Mouse (Mus musculus) kidney, adult 8-10 months (tissue): ENCODE measurements around the gene Shisal1.
A peak's percentile ranks its signal among the peaks of the same experiment; 100 is the strongest.

Source experiments
- DNase-seq, 2 experiments: peaks; one replicate each; pipeline ENCODE4 v3.0.0; 2022

The Shisal1 gene

GRCm38 (mm10) chr15:84366574-84366989 lies 80.3 kb downstream of the Shisal1 start:
- DNase-seq, result no peak

GRCm38 (mm10) chr15:84365675-84366381 lies 81.1 kb downstream of the Shisal1 start:
- no peak for DNase-seq

DNA sequence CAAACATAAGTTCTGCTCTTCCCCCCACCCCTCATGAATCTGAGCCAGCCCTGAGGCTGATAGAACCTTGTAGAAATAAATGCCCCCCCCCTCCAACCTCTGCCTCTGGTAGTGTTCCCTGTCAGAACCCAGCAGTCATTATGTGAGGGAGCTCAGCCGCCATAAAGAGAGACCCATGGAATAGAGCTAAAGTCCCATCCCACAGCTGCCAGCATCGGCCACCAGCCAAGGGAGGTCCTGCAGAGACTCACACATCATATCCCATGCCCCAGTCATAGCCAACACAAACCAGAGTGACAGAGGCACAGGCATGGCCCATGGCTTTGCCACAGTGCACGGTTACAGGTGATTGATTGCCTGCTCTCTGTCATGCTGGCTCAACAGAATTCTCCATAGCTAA lies 82.2 kb downstream of the Shisal1 start:
- DNase-seq, result no peak

DNA sequence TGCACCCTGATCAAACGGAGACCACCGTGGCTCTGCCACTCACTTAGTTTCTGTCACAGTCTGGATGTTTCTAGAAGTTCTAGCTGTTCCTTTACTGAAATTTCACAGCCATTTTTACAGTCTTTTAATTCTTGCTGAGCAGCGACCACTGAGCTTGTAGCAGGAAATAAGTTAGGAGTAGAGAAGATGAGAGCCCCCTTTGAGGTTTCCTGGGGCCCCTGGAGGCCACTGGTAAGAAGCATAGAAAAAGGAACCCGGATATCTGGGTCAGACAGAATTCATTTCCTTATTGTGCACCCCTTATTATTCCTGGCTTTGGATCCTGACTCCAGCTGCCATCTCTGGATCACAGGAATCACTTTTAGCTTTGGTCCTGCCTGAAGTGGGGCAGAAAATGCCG lies 91.8 kb downstream of the Shisal1 start:
- DNase-seq, result no peak

DNA sequence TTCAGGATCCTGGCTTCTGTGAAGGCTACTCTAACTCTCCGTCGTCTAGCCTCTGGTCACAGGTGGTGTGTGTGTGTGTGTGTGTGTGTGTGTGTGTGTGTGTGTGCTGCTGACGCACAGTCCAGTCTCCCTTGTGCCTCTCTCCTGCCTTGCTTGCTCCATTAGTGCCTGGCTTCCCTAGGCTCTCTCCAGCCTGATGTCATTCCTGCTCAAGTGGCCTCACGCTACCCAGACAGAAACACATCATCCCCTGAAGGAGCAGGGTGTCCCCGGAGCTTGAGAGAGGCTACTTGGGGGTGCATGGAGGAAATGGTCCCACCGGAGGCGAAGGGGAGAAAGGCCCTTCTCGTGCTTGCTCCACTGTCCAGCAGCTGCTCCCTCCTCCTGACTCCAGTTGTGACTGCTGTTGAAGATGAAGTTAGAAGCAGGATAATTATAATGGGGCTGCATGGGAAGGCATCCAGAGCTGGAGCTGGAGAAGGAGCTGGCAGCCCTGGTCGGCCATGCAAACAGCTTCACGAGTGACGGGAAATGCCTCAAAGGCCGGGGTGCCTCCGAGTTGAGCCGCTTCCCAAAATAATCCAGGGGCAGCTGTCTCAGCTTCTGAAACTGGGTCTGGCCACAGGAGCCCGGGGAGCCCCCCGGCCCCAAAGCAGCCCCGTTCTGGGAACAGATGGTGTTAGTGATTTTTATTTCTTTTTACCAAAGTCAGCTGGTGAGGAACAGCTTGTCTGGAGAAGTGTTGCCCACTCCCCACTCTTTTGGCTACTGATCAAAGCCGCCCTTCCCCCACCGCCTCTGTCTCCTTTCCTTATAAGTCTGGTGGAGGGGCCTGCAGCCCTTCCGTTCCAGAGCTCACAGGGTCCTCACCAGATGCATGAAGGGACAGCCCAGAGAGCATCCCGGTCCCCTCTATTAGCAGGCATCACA lies 94.7 kb downstream of the Shisal1 start:
- DNase-seq, result no peak

- DNase-seq, result no peak
Observed at GRCm38 (mm10) chr15:84351342-84351741, 95.6 kb downstream of the Shisal1 start.

GRCm38 (mm10) chr15:84349915-84350738 lies 96.8 kb downstream of the Shisal1 start:
- no peak for DNase-seq

- no peak for DNase-seq
Observed at GRCm38 (mm10) chr15:84348769-84349168, 98.1 kb downstream of the Shisal1 start.

GRCm38 (mm10) chr15:84340926-84341325 lies 106.0 kb downstream of the Shisal1 start:
- DNase-seq, result no peak

DNA sequence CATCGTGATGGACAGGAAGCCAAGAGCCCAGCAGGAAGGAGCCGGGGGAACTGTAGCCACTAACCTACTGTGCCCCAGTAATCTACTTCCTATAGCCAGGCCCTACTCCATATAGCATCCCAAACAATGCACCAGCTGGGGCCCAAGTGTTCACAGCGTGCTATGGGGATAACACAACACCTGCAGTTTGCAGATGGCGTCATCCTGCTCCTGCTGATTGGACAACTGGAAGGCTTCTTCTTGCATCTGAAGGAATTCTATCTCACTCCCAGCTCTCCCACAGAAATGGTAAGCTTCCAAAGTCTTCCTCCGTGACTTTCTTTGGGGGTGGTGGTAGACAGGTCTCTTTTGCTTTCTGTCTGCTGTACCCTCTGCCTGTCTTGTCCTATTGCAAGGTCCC lies 109.3 kb downstream of the Shisal1 start:
- DNase-seq, result no peak

DNA sequence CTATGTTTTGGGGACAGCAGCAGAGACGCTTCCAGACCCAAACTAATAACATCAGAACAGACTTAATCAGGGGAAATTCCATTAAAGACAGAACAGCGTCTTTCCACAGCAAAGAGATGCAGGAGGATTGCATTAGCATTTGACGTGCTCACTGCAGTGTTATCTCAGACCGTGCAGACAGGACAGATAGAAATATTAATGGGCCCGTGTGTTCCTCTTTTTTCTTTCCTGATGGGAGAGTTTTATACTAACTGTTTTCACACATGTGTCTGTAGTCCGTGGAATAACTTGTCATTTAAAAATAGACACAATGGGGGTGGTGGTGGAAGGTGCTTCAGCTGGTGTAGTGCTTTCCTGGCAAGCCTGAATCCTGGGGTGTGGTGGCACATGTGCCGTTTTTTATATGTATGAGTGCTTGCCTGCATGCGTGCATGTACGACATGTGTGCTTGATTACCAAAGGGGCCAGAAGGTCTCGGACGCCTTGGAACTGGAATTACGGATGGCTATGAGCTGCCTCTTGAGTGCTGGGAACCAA lies 110.5 kb downstream of the Shisal1 start:
- DNase-seq, result no peak

- DNase-seq, result no peak
Observed at GRCm38 (mm10) chr15:84331066-84331612, 115.8 kb downstream of the Shisal1 start.

- peak; percentile 29 to 45 for DNase-seq
Observed at GRCm38 (mm10) chr15:84329940-84330339, 117.0 kb downstream of the Shisal1 start.
